Mouse (Mus musculus): ENCODE results near the gene Cacna2d2. TPM values are rescaled to one million over a fixed set of nuclear protein-coding genes. Genes with fewer than 3 reads are reported as not detected.

Cacna2d2 gene
- polyA plus RNA-seq, 1 experiment: 5.2 TPM

GRCm38 (mm10) chr9:107453151-107453550 lies 53.7 kb downstream of the Cacna2d2 start:
- no peak overlapping the region for H3K4me3 ChIP-seq (ENCODE audit: control insufficient read depth, low read depth, low read length)
- H3K4me1 ChIP-seq (ENCODE audit: control insufficient read depth, insufficient read depth, low read length): no peaks in the 10 kb centered on the region
- no peaks in the 10 kb centered on the region for H3K36me3 ChIP-seq (ENCODE audit: control insufficient read depth, insufficient read depth, low read length)
- H3K27me3 ChIP-seq (ENCODE audit: control insufficient read depth, insufficient read depth, low read length): no peaks in the 10 kb centered on the region
- H3K27ac ChIP-seq (ENCODE audit: control insufficient read depth, insufficient read depth, low read depth, low read length): no peak overlapping the region
- TF ChIP-seq CTCF (IDR thresholded peaks at IDR 0.05; ENCODE audit: control insufficient read depth, insufficient read depth, insufficient replicate concordance, low read depth, low read length) (no peak), POLR2A (IDR thresholded peaks at IDR 0.05; ENCODE audit: control insufficient read depth, low read depth, low read length) (no peak)

- Histone ChIP-seq H3K4me3 (ENCODE audit: control insufficient read depth, low read depth, low read length) (no peak overlapping the region), H3K4me1 (ENCODE audit: control insufficient read depth, insufficient read depth, low read length) (peaks cover 6% of the 10 kb centered on the region), H3K27me3 (ENCODE audit: control insufficient read depth, insufficient read depth, low read length) (no peaks in the 10 kb centered on the region), H3K36me3 (ENCODE audit: control insufficient read depth, insufficient read depth, low read length) (no peaks in the 10 kb centered on the region), H3K27ac (ENCODE audit: control insufficient read depth, insufficient read depth, low read depth, low read length) (no peak overlapping the region)
- TF ChIP-seq POLR2A (IDR thresholded peaks at IDR 0.05; ENCODE audit: control insufficient read depth, low read depth, low read length): no peak
- no peak for TF ChIP-seq CTCF (IDR thresholded peaks at IDR 0.05; ENCODE audit: control insufficient read depth, insufficient read depth, insufficient replicate concordance, low read depth, low read length)
Observed at GRCm38 (mm10) chr9:107456667-107457066, 57.3 kb downstream of the Cacna2d2 start.

GRCm38 (mm10) chr9:107462907-107463306 lies 63.5 kb downstream of the Cacna2d2 start:
- Histone ChIP-seq H3K4me3 (ENCODE audit: control insufficient read depth, low read depth, low read length) (no peak overlapping the region), H3K4me1 (ENCODE audit: control insufficient read depth, insufficient read depth, low read length) (peaks cover 6% of the 10 kb centered on the region), H3K27ac (ENCODE audit: control insufficient read depth, insufficient read depth, low read depth, low read length) (no peak overlapping the region), H3K36me3 (ENCODE audit: control insufficient read depth, insufficient read depth, low read length) (no peaks in the 10 kb centered on the region), H3K27me3 (ENCODE audit: control insufficient read depth, insufficient read depth, low read length) (no peaks in the 10 kb centered on the region)
- no peak for TF ChIP-seq POLR2A (IDR thresholded peaks at IDR 0.05; ENCODE audit: control insufficient read depth, low read depth, low read length)
- no peak for TF ChIP-seq CTCF (IDR thresholded peaks at IDR 0.05; ENCODE audit: control insufficient read depth, insufficient read depth, insufficient replicate concordance, low read depth, low read length)

- no peak overlapping the region for H3K4me3 ChIP-seq (ENCODE audit: control insufficient read depth, low read depth, low read length)
- no peak for TF ChIP-seq POLR2A (IDR thresholded peaks at IDR 0.05; ENCODE audit: control insufficient read depth, low read depth, low read length)
- TF ChIP-seq CTCF (IDR thresholded peaks at IDR 0.05; ENCODE audit: control insufficient read depth, insufficient read depth, insufficient replicate concordance, low read depth, low read length): peak; percentile 82; the same call in 1 of the 2 replicates
- H3K27ac ChIP-seq (ENCODE audit: control insufficient read depth, insufficient read depth, low read depth, low read length): no peak overlapping the region
- H3K27me3 ChIP-seq (ENCODE audit: control insufficient read depth, insufficient read depth, low read length): no peaks in the 10 kb centered on the region
- peaks cover 6% of the 10 kb centered on the region for H3K4me1 ChIP-seq (ENCODE audit: control insufficient read depth, insufficient read depth, low read length)
- no peaks in the 10 kb centered on the region for H3K36me3 ChIP-seq (ENCODE audit: control insufficient read depth, insufficient read depth, low read length)
Observed at GRCm38 (mm10) chr9:107463509-107463908, 64.1 kb downstream of the Cacna2d2 start.

- TF ChIP-seq CTCF (IDR thresholded peaks at IDR 0.05; ENCODE audit: control insufficient read depth, insufficient read depth, insufficient replicate concordance, low read depth, low read length): no peak
- no peak for TF ChIP-seq POLR2A (IDR thresholded peaks at IDR 0.05; ENCODE audit: control insufficient read depth, low read depth, low read length)
- no peaks in the 10 kb centered on the region for H3K27me3 ChIP-seq (ENCODE audit: control insufficient read depth, insufficient read depth, low read length)
- H3K36me3 ChIP-seq (ENCODE audit: control insufficient read depth, insufficient read depth, low read length): no peaks in the 10 kb centered on the region
- no peak overlapping the region for H3K4me3 ChIP-seq (ENCODE audit: control insufficient read depth, low read depth, low read length)
- H3K4me1 ChIP-seq (ENCODE audit: control insufficient read depth, insufficient read depth, low read length): peaks cover 3% of the 10 kb centered on the region
- H3K27ac ChIP-seq (ENCODE audit: control insufficient read depth, insufficient read depth, low read depth, low read length): no peak overlapping the region
Observed at GRCm38 (mm10) chr9:107464130-107464529, 64.7 kb downstream of the Cacna2d2 start.

- TF ChIP-seq CTCF (IDR thresholded peaks at IDR 0.05; ENCODE audit: control insufficient read depth, insufficient read depth, insufficient replicate concordance, low read depth, low read length) (no peak), POLR2A (IDR thresholded peaks at IDR 0.05; ENCODE audit: control insufficient read depth, low read depth, low read length) (no peak)
- no peak overlapping the region for H3K27ac ChIP-seq (ENCODE audit: control insufficient read depth, insufficient read depth, low read depth, low read length)
- no peaks in the 10 kb centered on the region for H3K36me3 ChIP-seq (ENCODE audit: control insufficient read depth, insufficient read depth, low read length)
- H3K27me3 ChIP-seq (ENCODE audit: control insufficient read depth, insufficient read depth, low read length): no peaks in the 10 kb centered on the region
- no peaks in the 10 kb centered on the region for H3K4me1 ChIP-seq (ENCODE audit: control insufficient read depth, insufficient read depth, low read length)
- no peak overlapping the region for H3K4me3 ChIP-seq (ENCODE audit: control insufficient read depth, low read depth, low read length)
Observed at GRCm38 (mm10) chr9:107465657-107466056, 66.2 kb downstream of the Cacna2d2 start.

GRCm38 (mm10) chr9:107469213-107469795 lies 69.9 kb downstream of the Cacna2d2 start:
- no peaks in the 10 kb centered on the region for H3K36me3 ChIP-seq (ENCODE audit: control insufficient read depth, insufficient read depth, low read length)
- no peak for TF ChIP-seq CTCF (IDR thresholded peaks at IDR 0.05; ENCODE audit: control insufficient read depth, insufficient read depth, insufficient replicate concordance, low read depth, low read length)
- TF ChIP-seq POLR2A (IDR thresholded peaks at IDR 0.05; ENCODE audit: control insufficient read depth, low read depth, low read length): no peak
- no peaks in the 10 kb centered on the region for H3K4me1 ChIP-seq (ENCODE audit: control insufficient read depth, insufficient read depth, low read length)
- no peak overlapping the region for H3K4me3 ChIP-seq (ENCODE audit: control insufficient read depth, low read depth, low read length)
- H3K27me3 ChIP-seq (ENCODE audit: control insufficient read depth, insufficient read depth, low read length): no peaks in the 10 kb centered on the region
- no peak overlapping the region for H3K27ac ChIP-seq (ENCODE audit: control insufficient read depth, insufficient read depth, low read depth, low read length)
